Mouse (Mus musculus): Measurements from ENCODE around the gene Gpr142. TPM values are rescaled to one million over a fixed set of nuclear protein-coding genes. Genes with fewer than 3 reads are reported as not detected.

Gene Gpr142
- polyA plus RNA-seq, 1 experiment: not detected

DNA sequence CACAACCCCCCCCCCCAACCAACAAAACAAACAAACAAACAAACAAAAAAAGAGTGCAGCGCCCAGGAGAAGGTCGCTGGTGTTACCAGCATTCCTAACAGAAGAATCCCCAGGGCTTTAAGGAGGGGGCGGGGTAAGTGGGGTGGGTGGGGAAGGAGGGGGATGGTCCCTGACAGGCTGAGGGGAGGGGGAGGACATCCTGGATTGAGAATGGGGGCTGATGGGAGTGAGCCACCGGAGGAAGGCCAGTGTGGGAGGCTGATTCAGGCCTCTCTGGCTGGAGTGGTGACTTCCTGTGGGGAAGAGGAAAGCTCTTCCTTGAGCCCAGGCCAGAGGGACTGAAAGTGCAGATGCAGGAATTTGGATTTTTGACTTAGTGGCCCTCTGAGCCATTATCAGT lies 47.6 kb downstream of the Gpr142 start:
- no peak for TF ChIP-seq CTCF (IDR thresholded peaks at IDR 0.05; ENCODE audit: borderline replicate concordance, control insufficient read depth, extremely low read depth, insufficient read depth, low read length, poor library complexity)
- TF ChIP-seq POLR2A (IDR thresholded peaks at IDR 0.05; ENCODE audit: control insufficient read depth, extremely low read depth, insufficient read depth, low read length, poor library complexity): no peak
- 89% methylated on average over 4 of the region's 4 CpGs for WGBS
- peaks cover 9% of the 10 kb centered on the region for H3K27me3 ChIP-seq (ENCODE audit: control insufficient read depth, insufficient read depth, low read length)
- no peak overlapping the region for H3K4me3 ChIP-seq (ENCODE audit: control insufficient read depth, insufficient read depth, low read length)
- H3K4me1 ChIP-seq (replicated peaks; ENCODE audit: control insufficient read depth, insufficient read depth, low read length): peaks cover 1% of the 10 kb centered on the region; the same call in 1 of the 2 replicates
- H3K36me3 ChIP-seq (ENCODE audit: control insufficient read depth, insufficient read depth, low read length): no peaks in the 10 kb centered on the region
- no peak for DNase-seq
- no peak overlapping the region for H3K27ac ChIP-seq (ENCODE audit: control insufficient read depth, insufficient read depth, low read length)

GRCm38 (mm10) chr11:114847008-114847407 lies 48.3 kb downstream of the Gpr142 start:
- Histone ChIP-seq H3K4me3 (ENCODE audit: control insufficient read depth, insufficient read depth, low read length) (no peak overlapping the region), H3K27me3 (ENCODE audit: control insufficient read depth, insufficient read depth, low read length) (peaks cover 13% of the 10 kb centered on the region), H3K36me3 (ENCODE audit: control insufficient read depth, insufficient read depth, low read length) (no peaks in the 10 kb centered on the region), H3K27ac (ENCODE audit: control insufficient read depth, insufficient read depth, low read length) (no peak overlapping the region), H3K4me1 (replicated peaks; ENCODE audit: control insufficient read depth, insufficient read depth, low read length) (peaks cover 5% of the 10 kb centered on the region; the same call in 1 of the 2 replicates)
- 92% methylated on average over 5 of the region's 5 CpGs for WGBS
- no peak for TF ChIP-seq POLR2A (IDR thresholded peaks at IDR 0.05; ENCODE audit: control insufficient read depth, extremely low read depth, insufficient read depth, low read length, poor library complexity)
- no peak for TF ChIP-seq CTCF (IDR thresholded peaks at IDR 0.05; ENCODE audit: borderline replicate concordance, control insufficient read depth, extremely low read depth, insufficient read depth, low read length, poor library complexity)
- no peak for DNase-seq

DNA sequence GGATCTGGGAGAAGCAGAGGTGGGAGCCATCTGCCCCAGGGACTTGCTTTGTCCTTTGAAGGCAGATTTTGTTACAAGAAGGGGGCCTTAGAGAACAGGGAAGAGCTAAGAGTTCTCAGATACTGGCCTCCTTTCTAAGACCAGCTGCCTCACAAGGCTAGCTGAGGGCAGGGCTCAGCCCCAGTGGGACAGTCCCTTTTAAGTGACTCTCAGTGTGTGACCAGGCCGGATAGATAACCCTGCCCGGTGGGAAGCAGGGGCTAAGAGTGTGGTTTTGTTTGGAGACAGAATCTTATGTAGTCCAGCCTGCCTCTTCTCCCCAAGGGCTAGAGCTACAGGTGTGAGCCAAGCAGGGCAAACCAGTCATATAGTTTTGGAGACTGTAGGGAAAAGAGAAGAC lies 50.8 kb downstream of the Gpr142 start:
- DNase-seq: no peak
- no peak overlapping the region for H3K27ac ChIP-seq (ENCODE audit: control insufficient read depth, insufficient read depth, low read length)
- H3K4me3 ChIP-seq (ENCODE audit: control insufficient read depth, insufficient read depth, low read length): no peak overlapping the region
- 53% methylated on average over 2 of the region's 2 CpGs for WGBS
- peaks cover 18% of the 10 kb centered on the region for H3K27me3 ChIP-seq (ENCODE audit: control insufficient read depth, insufficient read depth, low read length)
- no peaks in the 10 kb centered on the region for H3K36me3 ChIP-seq (ENCODE audit: control insufficient read depth, insufficient read depth, low read length)
- no peak for TF ChIP-seq POLR2A (IDR thresholded peaks at IDR 0.05; ENCODE audit: control insufficient read depth, extremely low read depth, insufficient read depth, low read length, poor library complexity)
- no peak for TF ChIP-seq CTCF (IDR thresholded peaks at IDR 0.05; ENCODE audit: borderline replicate concordance, control insufficient read depth, extremely low read depth, insufficient read depth, low read length, poor library complexity)
- H3K4me1 ChIP-seq (replicated peaks; ENCODE audit: control insufficient read depth, insufficient read depth, low read length): 0 out of 2 replicates have a peak, but pooled peaks cover 5% of the 10 kb centered on the region

GRCm38 (mm10) chr11:114850066-114850451 lies 51.3 kb downstream of the Gpr142 start:
- TF ChIP-seq POLR2A (IDR thresholded peaks at IDR 0.05; ENCODE audit: control insufficient read depth, extremely low read depth, insufficient read depth, low read length, poor library complexity) (no peak), CTCF (IDR thresholded peaks at IDR 0.05; ENCODE audit: borderline replicate concordance, control insufficient read depth, extremely low read depth, insufficient read depth, low read length, poor library complexity) (no peak)
- H3K4me1 ChIP-seq (replicated peaks; ENCODE audit: control insufficient read depth, insufficient read depth, low read length): 0 out of 2 replicates have a peak, but pooled peaks cover 5% of the 10 kb centered on the region
- H3K27ac ChIP-seq (ENCODE audit: control insufficient read depth, insufficient read depth, low read length): no peak overlapping the region
- H3K36me3 ChIP-seq (ENCODE audit: control insufficient read depth, insufficient read depth, low read length): no peaks in the 10 kb centered on the region
- peaks cover 18% of the 10 kb centered on the region for H3K27me3 ChIP-seq (ENCODE audit: control insufficient read depth, insufficient read depth, low read length)
- WGBS: 70% methylated on average over 5 of the region's 5 CpGs
- DNase-seq: no peak
- H3K4me3 ChIP-seq (ENCODE audit: control insufficient read depth, insufficient read depth, low read length): no peak overlapping the region

- Histone ChIP-seq H3K4me1 (replicated peaks; ENCODE audit: control insufficient read depth, insufficient read depth, low read length) (0 out of 2 replicates have a peak, but pooled peaks cover 5% of the 10 kb centered on the region), H3K27me3 (ENCODE audit: control insufficient read depth, insufficient read depth, low read length) (peaks cover 18% of the 10 kb centered on the region), H3K4me3 (ENCODE audit: control insufficient read depth, insufficient read depth, low read length) (peak within 1 kb of the TSS; percentile 30), H3K27ac (ENCODE audit: control insufficient read depth, insufficient read depth, low read length) (no peak within 1 kb of the TSS), H3K36me3 (ENCODE audit: control insufficient read depth, insufficient read depth, low read length) (no peaks in the 10 kb centered on the region)
- 4% methylated on average over 41 of the region's 43 CpGs for WGBS
- DNase-seq: no peak
- TF ChIP-seq CTCF (IDR thresholded peaks at IDR 0.05; ENCODE audit: borderline replicate concordance, control insufficient read depth, extremely low read depth, insufficient read depth, low read length, poor library complexity) (no peak), POLR2A (IDR thresholded peaks at IDR 0.05; ENCODE audit: control insufficient read depth, extremely low read depth, insufficient read depth, low read length, poor library complexity) (no peak)
Observed at GRCm38 (mm10) chr11:114850452-114851268, 51.9 kb downstream of the Gpr142 start, which contains the start of gene Gprc5c. Gprc5c (plus strand) TSS chr11:114851152.

DNA sequence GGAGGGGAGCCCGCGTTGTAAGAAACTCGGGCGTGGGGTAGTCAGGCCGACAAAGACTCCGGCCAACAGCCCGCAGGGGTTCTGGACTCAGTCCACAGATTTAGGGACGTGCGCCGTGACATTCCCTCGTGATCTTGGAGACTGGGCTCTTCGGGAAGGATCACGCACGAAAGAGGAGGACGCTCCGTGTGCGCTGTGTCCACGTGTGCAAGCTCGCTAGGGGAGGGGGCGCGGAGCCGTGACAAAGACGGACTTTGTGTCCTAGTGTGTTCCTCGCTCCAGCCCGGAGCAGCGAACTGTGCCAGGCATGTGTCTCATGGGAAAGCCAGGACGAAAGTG lies 52.5 kb downstream of the Gpr142 start:
- no peaks in the 10 kb centered on the region for H3K36me3 ChIP-seq (ENCODE audit: control insufficient read depth, insufficient read depth, low read length)
- H3K4me1 ChIP-seq (replicated peaks; ENCODE audit: control insufficient read depth, insufficient read depth, low read length): 0 out of 2 replicates have a peak, but pooled peaks cover 5% of the 10 kb centered on the region
- no peak for DNase-seq
- 4% methylated on average over 27 of the region's 27 CpGs for WGBS
- H3K27ac ChIP-seq (ENCODE audit: control insufficient read depth, insufficient read depth, low read length): no peak overlapping the region
- TF ChIP-seq POLR2A (IDR thresholded peaks at IDR 0.05; ENCODE audit: control insufficient read depth, extremely low read depth, insufficient read depth, low read length, poor library complexity) (no peak), CTCF (IDR thresholded peaks at IDR 0.05; ENCODE audit: borderline replicate concordance, control insufficient read depth, extremely low read depth, insufficient read depth, low read length, poor library complexity) (no peak)
- peaks cover 18% of the 10 kb centered on the region for H3K27me3 ChIP-seq (ENCODE audit: control insufficient read depth, insufficient read depth, low read length)
- H3K4me3 ChIP-seq (ENCODE audit: control insufficient read depth, insufficient read depth, low read length): peak overlapping the region; percentile 30
